Mouse (Mus musculus) midbrain, embryonic 14.5 days (tissue): ENCODE data around the gene Gm20695. TPM values are rescaled to one million over a fixed set of nuclear protein-coding genes. Genes with fewer than 3 reads are reported as not detected.
"Not testable (repeated sequence)": the region's sequence is repeated elsewhere in the genome, so short reads cannot be mapped to it uniquely, and the experiment has no call there.

Experiments used
- ATAC-seq: fragments of 200-750 bp; cut with Nextera tagmentation; 2 replicates; pipeline ENCODE4 v1.8.0; 2017; ENCODE audit warnings: moderate number of reproducible peaks, moderate library complexity; ENCODE audit not compliant: low FRiP score, low TSS enrichment
- DNase-seq: peaks from one replicate; pipeline ENCODE4 v3.0.0-alpha.2; 2015
- H3K27ac ChIP-seq: fragments of 300-500 bp; sonication (generic); replicated peaks from 2 replicates; pipeline ENCODE4 v1.5.1; 2014; ENCODE audit warnings: mild to moderate bottlenecking, low read depth, low read length, moderate library complexity
- H3K27me3 ChIP-seq: fragments of 300-500 bp; sonication (generic); 2 replicates; pipeline ENCODE4 v1.6.1; 2014; ENCODE audit warnings: low read length, control low read depth, mixed read lengths; ENCODE audit not compliant: control insufficient read depth, insufficient read depth
- H3K36me3 ChIP-seq: fragments of 300-500 bp; sonication (generic); 2 replicates; pipeline ENCODE4 v1.6.1; 2014; ENCODE audit warnings: low read length, control low read depth; ENCODE audit not compliant: control insufficient read depth, insufficient read depth
- H3K4me1 ChIP-seq: fragments of 300-500 bp; sonication (generic); 2 replicates; pipeline ENCODE4 v1.6.1; 2014; ENCODE audit warnings: mild to moderate bottlenecking, antibody characterized with exemption, low read length, control low read depth; ENCODE audit not compliant: control insufficient read depth, insufficient read depth
- H3K4me2 ChIP-seq: fragments of 300-500 bp; sonication (generic); 2 replicates; pipeline ENCODE4 v1.6.1; 2014; ENCODE audit warnings: mild to moderate bottlenecking, low read length, moderate library complexity
- H3K4me3 ChIP-seq: fragments of 300-500 bp; sonication (generic); replicated peaks from 2 replicates; pipeline ENCODE4 v1.5.1; 2014; ENCODE audit warnings: low read depth, low read length
- H3K9ac ChIP-seq: fragments of 300-500 bp; sonication (generic); replicated peaks from 2 replicates; pipeline ENCODE4 v1.6.1; 2014; ENCODE audit warnings: mild to moderate bottlenecking, low read length, moderate library complexity
- H3K9me3 ChIP-seq: fragments of 300-500 bp; sonication (generic); 2 replicates; pipeline ENCODE4 v1.6.1; 2016; ENCODE audit warnings: low read length, control low read depth, mixed read lengths; ENCODE audit not compliant: control insufficient read depth
- WGBS: fragments of 180-500 bp; shearing (Covaris S2); extraction: QIAGEN DNeasy Blood & Tissue Kit; methylation state at CpG from one replicate; pipeline ENCODE4 v1.1.7; 2014; 5-methylcytosine and 5-hydroxymethylcytosine counted together
- polyA plus RNA-seq: library from polyadenylated mRNA; unstranded; fragments of >200 nt; fragmentation: Nextera tagmentation; extraction: Ambion mirVana; gene quantifications from 2 replicates; pipeline ENCODE4 v1.2.1, GENCODE M21; 2014

Gm20695 gene
- polyA plus RNA-seq, 1 experiment from 2014 or later: 3.7 TPM

DNA sequence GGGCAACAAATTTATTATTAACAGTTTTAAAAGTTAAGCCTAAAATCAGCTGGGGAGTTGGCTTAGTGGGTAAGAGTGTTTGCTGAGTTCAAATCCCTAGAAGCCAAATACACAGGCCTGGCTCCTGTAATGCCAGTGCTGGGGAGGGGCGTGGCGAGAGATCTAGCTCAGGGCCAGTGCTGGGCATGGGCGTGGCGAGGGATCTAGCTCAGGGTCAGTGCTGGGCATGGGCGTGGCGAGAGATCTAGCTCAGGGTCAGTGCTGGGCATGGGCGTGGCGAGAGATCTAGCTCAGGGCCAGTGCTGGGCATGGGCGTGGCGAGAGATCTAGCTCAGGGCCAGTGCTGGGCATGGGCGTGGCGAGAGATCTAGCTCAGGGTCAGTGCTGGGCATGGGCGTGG lies 33.1 kb upstream of the Gm20695 start:
- not testable (repeated sequence) for DNase-seq, H3K4me3 ChIP-seq, H3K9me3 ChIP-seq, H3K27me3 ChIP-seq, H3K4me1 ChIP-seq, H3K9ac ChIP-seq, ATAC-seq, H3K27ac ChIP-seq, H3K36me3 ChIP-seq, H3K4me2 ChIP-seq
- 88% methylated on average over 13 of the region's 13 CpGs for WGBS

DNA sequence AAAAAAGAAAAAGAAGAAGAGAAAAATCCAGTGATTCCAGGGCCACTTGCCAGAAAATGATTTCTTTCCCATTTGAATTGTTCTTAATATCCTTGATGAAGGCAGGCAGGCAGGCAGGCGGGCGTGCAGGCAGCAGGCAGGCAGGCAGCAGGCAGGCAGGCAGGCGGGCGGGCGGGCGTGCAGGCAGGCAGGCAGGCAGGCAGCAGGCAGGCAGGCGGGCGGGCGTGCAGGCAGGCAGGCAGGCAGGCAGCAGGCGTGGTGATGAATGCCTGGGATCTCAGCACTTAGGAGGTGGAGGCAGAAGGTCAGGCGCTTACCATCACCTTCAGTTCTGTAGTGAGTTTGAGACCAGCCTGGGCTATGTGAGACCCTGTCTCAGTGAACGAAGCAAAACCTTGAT lies 31.9 kb upstream of the Gm20695 start:
- no peak overlapping the region for H3K27ac ChIP-seq
- no peaks in the 10 kb centered on the region for H3K9me3 ChIP-seq
- H3K4me3 ChIP-seq: no peak overlapping the region
- H3K4me2 ChIP-seq: no peak overlapping the region
- H3K36me3 ChIP-seq: no peaks in the 10 kb centered on the region
- WGBS: 31% methylated on average over 12 of the region's 12 CpGs
- ATAC-seq (no peak), DNase-seq (no peak)
- H3K27me3 ChIP-seq: no peaks in the 10 kb centered on the region
- no peak overlapping the region for H3K9ac ChIP-seq
- H3K4me1 ChIP-seq: peaks cover 7% of the 10 kb centered on the region; the same call in 1 of the 2 replicates

DNA sequence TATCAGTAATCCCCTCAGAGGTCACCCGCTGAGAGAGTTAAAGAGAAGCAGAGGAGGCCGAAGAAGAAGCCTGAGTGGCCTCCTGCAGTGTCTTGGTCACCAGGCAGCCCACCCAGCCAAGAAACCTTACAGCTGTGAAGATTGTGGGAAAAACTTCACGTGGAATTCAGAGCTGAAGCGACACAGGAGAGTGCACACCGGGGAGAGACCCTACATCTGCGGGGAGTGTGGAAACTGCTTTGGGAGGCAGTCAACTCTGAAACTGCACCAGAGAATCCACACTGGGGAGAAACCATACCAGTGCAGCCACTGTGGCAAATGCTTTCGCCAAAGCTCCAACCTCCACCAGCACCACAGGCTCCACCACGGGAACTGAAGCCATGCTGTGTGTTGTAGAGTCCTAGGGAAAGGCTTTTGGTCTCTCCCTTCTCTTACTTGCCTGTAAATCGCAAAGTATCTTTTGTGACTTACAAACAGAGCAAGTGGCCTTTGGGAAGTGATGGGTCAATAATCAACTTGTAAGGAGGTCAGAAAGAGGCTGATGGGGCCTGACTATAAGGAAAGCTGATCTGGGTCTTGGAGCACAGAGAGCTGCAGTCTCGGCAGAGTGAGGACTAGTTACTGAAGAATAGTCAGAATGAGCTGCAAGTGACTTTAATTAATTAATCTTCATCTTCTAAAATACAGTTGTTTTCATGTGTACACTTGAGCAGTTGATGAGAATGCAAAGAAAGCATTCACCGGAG lies 29.8 kb upstream of the Gm20695 start:
- H3K27ac ChIP-seq: no peak overlapping the region
- no peak overlapping the region for H3K4me2 ChIP-seq
- ATAC-seq: no peak
- no peaks in the 10 kb centered on the region for H3K9me3 ChIP-seq
- 0 out of 2 replicates have a peak, but pooled peaks cover 2% of the 10 kb centered on the region for H3K4me1 ChIP-seq
- no peaks in the 10 kb centered on the region for H3K27me3 ChIP-seq
- no peaks in the 10 kb centered on the region for H3K36me3 ChIP-seq
- DNase-seq: no peak
- H3K9ac ChIP-seq: no peak overlapping the region
- no peak overlapping the region for H3K4me3 ChIP-seq
- WGBS: 38% methylated on average over 11 of the region's 11 CpGs

DNA sequence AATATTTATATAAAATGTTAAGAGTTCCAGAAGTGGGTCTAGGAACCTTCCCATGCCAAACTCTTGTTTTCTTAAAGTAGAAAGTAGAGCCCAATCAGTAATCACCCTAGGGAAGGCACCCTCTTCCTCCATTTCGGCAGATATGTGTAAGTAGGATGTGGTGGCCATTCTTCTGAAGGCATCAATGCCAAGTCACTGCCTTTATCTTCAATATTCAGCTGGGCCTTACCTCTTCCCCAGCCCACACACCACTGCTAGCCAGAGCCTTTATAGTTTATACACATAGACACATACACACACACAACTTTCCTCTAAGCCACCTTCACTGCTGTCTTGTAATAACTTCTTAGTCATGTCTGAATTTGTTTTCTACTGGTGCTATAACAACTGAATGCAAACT lies 28.7 kb upstream of the Gm20695 start:
- no peaks in the 10 kb centered on the region for H3K9me3 ChIP-seq
- H3K4me1 ChIP-seq: 0 out of 2 replicates have a peak, but pooled peaks cover 2% of the 10 kb centered on the region
- H3K9ac ChIP-seq: no peak overlapping the region
- no peaks in the 10 kb centered on the region for H3K27me3 ChIP-seq
- peaks cover 6% of the 10 kb centered on the region for H3K36me3 ChIP-seq
- no peak overlapping the region for H3K27ac ChIP-seq
- no peak overlapping the region for H3K4me2 ChIP-seq
- 94% methylated on average over 1 of the region's 1 CpGs for WGBS
- no peak overlapping the region for H3K4me3 ChIP-seq
- ATAC-seq: no peak
- DNase-seq: no peak

DNA sequence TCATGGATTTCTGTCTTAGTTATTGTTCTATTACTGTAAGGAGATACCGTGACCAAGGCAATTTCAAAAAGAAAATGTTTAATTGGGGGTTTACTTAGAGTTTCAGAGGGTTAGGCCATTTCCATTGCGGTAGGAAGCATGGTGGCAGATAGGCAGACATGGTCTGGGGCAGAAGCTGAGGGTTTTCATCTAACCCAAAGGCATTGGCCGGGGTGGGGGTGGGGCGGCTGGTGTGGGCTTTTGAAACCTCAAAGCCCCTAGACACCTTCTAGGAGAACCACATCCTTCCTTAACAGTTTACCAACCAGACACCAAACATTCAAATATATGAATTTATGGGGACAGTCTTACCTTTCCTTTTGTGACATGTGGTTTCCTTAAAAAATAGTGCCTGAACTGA lies 25.2 kb upstream of the Gm20695 start:
- Histone ChIP-seq H3K36me3 (peaks cover 27% of the 10 kb centered on the region), H3K4me1 (no peaks in the 10 kb centered on the region), H3K4me3 (no peak overlapping the region), H3K27me3 (no peaks in the 10 kb centered on the region), H3K4me2 (no peak overlapping the region), H3K9me3 (no peaks in the 10 kb centered on the region), H3K27ac (no peak overlapping the region), H3K9ac (no peak overlapping the region)
- WGBS: 96% methylated on average over 4 of the region's 4 CpGs
- ATAC-seq: no peak
- DNase-seq: no peak

DNA sequence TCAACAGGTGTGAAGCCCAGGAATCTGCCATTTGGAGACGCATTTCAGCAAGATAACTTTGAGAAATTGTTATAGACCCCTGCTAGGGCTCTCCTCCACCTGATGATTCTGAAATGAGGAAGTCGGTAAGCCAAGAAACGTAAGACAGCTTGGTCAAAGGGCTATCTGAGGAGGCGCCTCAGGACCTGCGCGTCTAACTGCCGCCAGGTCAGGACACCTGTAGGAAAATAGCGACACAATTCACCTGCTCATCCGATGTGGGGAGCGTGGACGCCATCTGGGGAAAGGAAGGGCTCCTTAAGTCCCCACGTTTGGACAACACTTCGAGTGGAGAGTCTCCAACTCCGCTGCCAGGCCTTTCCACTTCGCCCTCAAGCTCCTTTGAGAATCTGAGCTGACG lies 12.6 kb upstream of the Gm20695 start:
- H3K36me3 ChIP-seq: peaks cover 19% of the 10 kb centered on the region
- peak overlapping the region; percentile 93 for H3K4me2 ChIP-seq
- peak overlapping the region; percentile 63 for H3K9ac ChIP-seq
- H3K9me3 ChIP-seq: no peaks in the 10 kb centered on the region
- H3K27me3 ChIP-seq: no peaks in the 10 kb centered on the region
- H3K27ac ChIP-seq: no peak overlapping the region
- ATAC-seq (peak; percentile 32), DNase-seq (no peak)
- peak overlapping the region; percentile 57 for H3K4me3 ChIP-seq
- 2% methylated on average over 16 of the region's 16 CpGs for WGBS
- H3K4me1 ChIP-seq: peaks cover 13% of the 10 kb centered on the region

DNA sequence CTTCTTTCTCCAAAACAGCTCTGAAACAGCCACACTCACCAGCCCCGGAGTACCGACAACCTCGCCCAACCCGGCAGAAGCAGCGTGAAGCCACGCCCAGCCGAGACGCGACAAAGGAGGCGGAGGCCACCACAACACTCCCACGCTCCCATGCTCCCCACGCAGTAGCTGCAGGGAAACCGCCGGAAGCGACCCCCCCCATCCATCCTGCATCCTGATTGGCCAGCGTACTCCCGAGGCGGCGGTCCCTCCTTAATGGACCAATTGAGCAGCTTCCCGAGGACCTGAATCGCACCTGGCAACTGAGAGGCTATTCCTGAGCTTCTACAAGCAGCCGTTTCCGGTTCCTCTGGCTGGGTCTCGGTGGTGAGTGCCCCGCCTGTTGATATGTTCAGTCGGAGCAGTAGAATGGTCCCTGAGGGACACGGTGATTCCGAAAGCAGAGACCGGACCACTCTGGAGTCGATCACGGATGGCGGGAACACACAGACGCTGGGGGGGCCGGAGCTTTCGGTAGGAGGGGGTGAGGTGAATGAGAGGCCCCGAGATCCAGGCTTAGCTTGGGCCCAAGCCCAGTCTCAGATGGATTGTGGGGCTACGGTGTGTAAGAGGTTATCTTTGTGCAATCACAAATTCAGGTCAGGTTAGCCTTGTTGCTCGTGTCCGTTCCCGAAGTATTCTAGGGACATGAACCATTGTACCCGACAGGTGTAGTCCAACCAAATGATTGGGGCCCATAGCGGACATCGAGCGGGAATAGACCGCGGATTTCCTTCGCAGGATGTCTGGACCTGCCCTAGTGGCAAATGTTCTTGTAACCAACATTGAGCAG lies 12.0 kb upstream of the Gm20695 start, which contains the start of gene Naa60:
Naa60 (plus strand) TSS at position 160 of the 832 bp plus-strand sequence.
- peak within 1 kb of the TSS; percentile 58; the same call in 1 of the 2 replicates for H3K27ac ChIP-seq
- no peaks in the 10 kb centered on the region for H3K27me3 ChIP-seq
- peak within 1 kb of the TSS; percentile 57 for H3K4me3 ChIP-seq
- peaks cover 13% of the 10 kb centered on the region for H3K4me1 ChIP-seq
- peak within 1 kb of the TSS; percentile 93 for H3K4me2 ChIP-seq
- peak within 1 kb of the TSS; percentile 63 for H3K9ac ChIP-seq
- H3K9me3 ChIP-seq: no peaks in the 10 kb centered on the region
- peak; percentile 98 for ATAC-seq
- peaks cover 19% of the 10 kb centered on the region for H3K36me3 ChIP-seq
- WGBS: 4% methylated on average over 47 of the region's 47 CpGs
- peak; percentile 93 for DNase-seq

DNA sequence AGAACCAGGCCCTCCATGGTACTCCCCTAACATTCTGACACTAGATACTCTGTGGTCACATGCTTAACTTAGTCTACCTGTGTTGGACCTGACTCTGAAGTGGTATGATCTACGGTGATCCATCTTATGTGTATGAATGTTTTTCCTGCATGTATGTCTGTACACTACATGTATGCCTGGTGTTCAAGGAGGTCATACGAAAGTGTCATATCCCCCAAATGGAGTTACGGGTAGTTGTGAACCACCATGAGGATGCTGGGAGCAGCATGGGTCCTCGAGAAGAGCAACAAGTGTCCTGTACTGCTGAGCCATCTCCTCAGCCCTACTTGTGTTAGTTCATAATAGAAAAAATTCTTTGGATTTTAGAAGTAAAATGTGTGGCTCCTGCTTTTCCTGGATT lies 8.1 kb upstream of the Gm20695 start:
- H3K36me3 ChIP-seq: no peaks in the 10 kb centered on the region; the same call in 1 of the 2 replicates
- no peak overlapping the region for H3K27ac ChIP-seq
- ATAC-seq (no peak), DNase-seq (no peak)
- H3K27me3 ChIP-seq: no peaks in the 10 kb centered on the region
- no peak overlapping the region for H3K4me2 ChIP-seq
- 95% methylated on average over 4 of the region's 4 CpGs for WGBS
- no peaks in the 10 kb centered on the region for H3K9me3 ChIP-seq
- H3K9ac ChIP-seq: no peak overlapping the region
- peaks cover 13% of the 10 kb centered on the region for H3K4me1 ChIP-seq
- H3K4me3 ChIP-seq: no peak overlapping the region
